Mouse (Mus musculus) CD4-positive naive resting alpha-beta T cell, adult 76 days (primary cell): ENCODE results near the gene Cnr2. TPM values are rescaled to one million over a fixed set of nuclear protein-coding genes. Genes with fewer than 3 reads are reported as not detected.

Source experiments
- total RNA-seq: library from RNA; stranded (reverse); gene quantifications from one replicate; pipeline ENCODE4 v1.2.4, GENCODE M21; 2023

Cnr2 gene
- 20.3 TPM for total RNA-seq

DNA sequence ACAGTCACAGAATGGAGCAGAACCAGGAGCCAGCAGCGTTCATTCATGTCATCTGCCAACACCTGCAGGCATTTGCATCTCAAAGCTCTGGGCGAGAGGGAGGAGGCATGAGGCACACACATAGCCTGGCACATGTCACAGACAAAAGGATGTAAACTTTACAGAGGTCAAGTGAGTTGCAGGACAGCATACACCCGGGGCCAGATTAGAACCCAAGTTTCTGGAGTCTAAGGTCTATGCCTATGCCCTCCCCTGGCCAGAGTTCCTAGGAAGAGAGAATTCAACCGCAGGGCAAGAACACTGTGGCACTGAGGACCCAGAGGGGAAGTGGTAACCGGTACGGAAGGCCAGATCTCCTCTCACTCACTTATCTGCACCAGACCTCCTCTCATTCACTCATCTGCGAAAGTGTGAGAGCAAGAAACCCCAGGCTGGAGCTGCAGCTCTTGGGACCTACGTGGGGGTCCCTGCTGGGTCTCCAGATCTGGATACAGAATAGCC lies at the start of gene Cnr2:
Cnr2 (plus strand) TSS at position 324 of the 501 bp plus-strand sequence.

GRCm38 (mm10) chr4:135855536-135856222 lies 39.5 kb upstream of the Cnr2 start, which contains the start of gene Srsf10:
Gene Srsf10 (plus strand): TSS chr4:135855747.

GRCm38 (mm10) chr4:135873526-135874202 lies 21.5 kb upstream of the Cnr2 start, which contains the start of gene Pnrc2:
Gene Pnrc2 (minus strand): TSS chr4:135873850.

DNA sequence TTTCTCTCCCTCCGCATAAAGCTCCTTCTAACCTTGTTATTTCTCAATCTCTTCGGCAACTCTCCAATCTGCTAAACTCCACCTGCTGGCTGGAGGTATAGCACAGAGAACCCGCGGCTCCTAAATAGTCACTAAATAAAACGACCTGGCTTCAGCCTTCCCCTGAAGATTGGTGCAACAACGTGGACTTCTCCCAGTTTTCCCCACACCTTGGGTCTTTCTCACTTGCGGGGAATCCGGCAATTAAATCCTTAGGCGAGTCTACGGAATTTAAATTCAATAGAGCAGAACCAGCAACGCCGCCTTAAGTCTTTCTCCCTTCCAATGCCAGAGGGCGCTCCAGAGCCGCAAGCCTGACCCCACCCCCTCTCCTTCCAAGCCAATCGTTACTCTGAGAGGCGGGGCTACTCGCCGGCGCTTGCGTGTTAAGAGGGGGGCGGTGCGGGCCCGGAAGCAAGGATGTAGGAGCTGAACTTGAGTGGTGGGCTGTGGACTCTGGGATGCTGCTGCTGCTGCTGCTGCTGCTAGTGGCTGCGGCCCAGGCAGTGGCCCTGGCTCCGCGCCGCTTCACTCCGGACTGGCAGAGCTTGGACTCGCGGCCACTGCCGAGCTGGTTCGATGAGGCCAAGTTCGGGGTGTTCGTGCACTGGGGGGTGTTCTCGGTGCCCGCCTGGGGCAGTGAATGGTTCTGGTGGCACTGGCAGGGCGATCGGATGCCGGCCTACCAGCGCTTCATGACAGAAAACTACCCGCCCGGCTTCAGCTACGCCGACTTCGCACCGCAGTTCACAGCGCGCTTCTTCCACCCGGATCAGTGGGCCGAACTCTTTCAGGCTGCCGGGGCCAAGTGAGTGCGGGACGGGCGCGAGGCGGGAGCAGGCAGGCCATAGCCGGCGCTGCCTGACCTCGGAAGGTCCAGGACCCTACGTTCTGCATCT lies 25.4 kb downstream of the Cnr2 start, which contains the start of gene Fuca1:
Fuca1 (plus strand) TSS at position 432 of the 938 bp plus-strand sequence.

DNA sequence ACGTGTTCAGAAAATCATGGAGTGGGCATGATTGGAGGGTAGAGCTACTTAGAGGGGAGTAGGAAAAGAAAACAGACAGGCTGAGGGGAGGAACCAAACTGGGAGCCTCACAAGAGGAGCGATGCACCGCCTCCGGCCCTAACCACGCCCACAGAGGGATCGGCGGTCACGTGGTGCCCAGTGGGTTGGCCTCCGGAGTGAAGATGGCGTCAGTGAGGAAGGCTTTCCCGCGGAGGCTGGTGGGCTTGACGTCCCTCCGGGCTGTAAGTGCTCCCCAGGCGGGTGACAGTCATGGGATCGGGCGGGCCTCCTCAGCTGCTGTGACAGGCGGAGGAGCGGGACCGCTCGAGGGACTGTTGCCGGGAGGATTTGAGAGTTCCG lies 51.1 kb downstream of the Cnr2 start, which contains the start of gene Hmgcl:
Hmgcl (plus strand) TSS at position 171 of the 381 bp plus-strand sequence.

DNA sequence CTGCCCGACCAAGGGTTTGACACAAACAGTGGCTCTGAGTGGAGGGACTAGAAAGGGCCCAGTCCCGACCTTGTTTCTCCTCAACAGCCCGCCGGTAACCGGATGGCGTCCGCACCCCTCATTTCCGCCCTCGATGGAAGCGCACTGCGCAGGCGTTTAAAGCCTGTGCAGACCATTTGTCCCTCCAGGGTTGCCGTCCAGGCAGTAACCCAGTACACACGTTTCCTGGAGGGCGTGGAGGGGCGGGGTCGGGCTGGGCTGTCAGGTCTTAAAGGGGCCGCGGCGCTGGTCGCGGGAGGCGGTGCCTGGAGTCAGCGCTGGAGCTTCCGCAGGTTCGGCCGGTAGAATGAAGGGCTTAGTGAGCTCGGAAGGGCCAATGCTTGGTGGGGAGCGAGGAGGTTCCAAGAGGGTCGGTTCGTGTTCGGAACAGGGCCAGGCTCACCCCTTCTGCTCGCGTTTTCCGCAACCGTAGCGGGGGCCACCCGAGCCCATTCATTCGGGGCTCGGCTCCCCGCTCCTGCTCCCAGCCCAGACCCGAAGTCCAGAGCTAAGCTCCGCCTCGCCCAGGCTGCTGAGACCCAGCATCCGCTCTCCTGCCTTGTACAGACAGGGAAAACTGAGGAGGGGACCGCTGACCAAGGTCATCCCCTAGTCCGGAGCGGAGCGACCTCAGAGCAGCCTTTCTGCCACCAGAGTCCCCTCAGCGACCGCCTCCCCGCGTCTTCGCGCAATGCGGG lies 68.4 kb downstream of the Cnr2 start, which contains the start of gene Gale:
Gale (plus strand) TSS at position 271 of the 737 bp plus-strand sequence.

Other genes starting within 250 kb of the Cnr2 start
- gene Ifnlr1, start 209.1 kb upstream of the Cnr2 start, total RNA-seq: not detected
- gene Il22ra1, start 167.2 kb upstream of the Cnr2 start, total RNA-seq: not detected
- not detected for gene Myom3, start 135.7 kb upstream of the Cnr2 start, total RNA-seq
- gene Srsf10, start 39.6 kb upstream of the Cnr2 start, total RNA-seq: 163 TPM
- 85.2 TPM for gene Pnrc2, start 21.5 kb upstream of the Cnr2 start, total RNA-seq
- gene Fuca1, start 25.3 kb downstream of the Cnr2 start, total RNA-seq: 49.2 TPM
- gene Hmgcl, start 51.1 kb downstream of the Cnr2 start, total RNA-seq: 27.3 TPM
- 6.7 TPM for gene Gale, start 68.3 kb downstream of the Cnr2 start, total RNA-seq
- 95.1 TPM for gene Lypla2, start 77.2 kb downstream of the Cnr2 start, total RNA-seq
- gene Pithd1, start 91.9 kb downstream of the Cnr2 start, total RNA-seq: 27.2 TPM
- gene Eloa, start 126.4 kb downstream of the Cnr2 start, total RNA-seq: 36.0 TPM
- 1,200 TPM for gene Rpl11, start 158.0 kb downstream of the Cnr2 start, total RNA-seq
- 18.5 TPM for gene Id3, start 248.1 kb downstream of the Cnr2 start, total RNA-seq